Mouse (Mus musculus) mammary gland, adult 2 months (tissue): ENCODE measurements around the gene Prss58. TPM values are rescaled to one million over a fixed set of nuclear protein-coding genes. Genes with fewer than 3 reads are reported as not detected.

Experiments
- polyA plus RNA-seq: library from polyadenylated mRNA; depleted of rRNA; stranded (reverse); fragments of >200 nt; gene quantifications from 2 replicates; pipeline ENCODE4 v1.2.3, GENCODE M21; 2012; ENCODE audit warnings: low replicate concordance; rRNA removed

The Prss58 gene
- polyA plus RNA-seq = not detected in 2 replicates

GRCm38 (mm10) chr6:40900287-40900686 lies at the start of gene Prss58:
Prss58 (minus strand) TSS chr6:40900387.

GRCm38 (mm10) chr6:40940457-40940856 lies 40.3 kb upstream of the Prss58 start, which contains the start of gene 1700074P13Rik:
1700074P13Rik (minus strand) TSS chr6:40940557.

GRCm38 (mm10) chr6:40887394-40887793 lies 12.8 kb downstream of the Prss58 start, which contains the start of gene Moxd2:
Moxd2 (minus strand) TSS chr6:40887494.

Other genes starting within 250 kb of the Prss58 start
- not detected in 2 replicates for gene Moxd2, start 12.9 kb downstream of the Prss58 start, polyA plus RNA-seq
- not detected in 2 replicates for gene 1700074P13Rik, start 40.2 kb upstream of the Prss58 start, polyA plus RNA-seq
- not detected in 2 replicates for gene Gm4744, start 51.5 kb upstream of the Prss58 start, polyA plus RNA-seq
- gene 1810009J06Rik, start 64.4 kb upstream of the Prss58 start, polyA plus RNA-seq = not detected in 2 replicates
- gene Gm2663, start 99.1 kb upstream of the Prss58 start, polyA plus RNA-seq = not detected in 2 replicates
- 0.50 TPM in 1 of 2 replicates, not detected in the other for gene 2210010C04Rik, start 135.1 kb upstream of the Prss58 start, polyA plus RNA-seq